Mouse (Mus musculus): ENCODE results near the gene B130006D01Rik. TPM values are rescaled to one million over a fixed set of nuclear protein-coding genes. Genes with fewer than 3 reads are reported as not detected.
A peak's percentile ranks its signal among the peaks of the same experiment; 100 is the strongest.

Gene B130006D01Rik
- under 1 TPM; 0.29 to 0.36 TPM for total RNA-seq (2021)
- long read RNA-seq, experiment 1 = 0 reads
- long read RNA-seq, experiment 2 = 0 reads

GRCm38 (mm10) chr11:95723287-95723686 is at the start of gene B130006D01Rik:
B130006D01Rik (plus strand) TSS chr11:95723587.
- DNase-seq = no peak

DNA sequence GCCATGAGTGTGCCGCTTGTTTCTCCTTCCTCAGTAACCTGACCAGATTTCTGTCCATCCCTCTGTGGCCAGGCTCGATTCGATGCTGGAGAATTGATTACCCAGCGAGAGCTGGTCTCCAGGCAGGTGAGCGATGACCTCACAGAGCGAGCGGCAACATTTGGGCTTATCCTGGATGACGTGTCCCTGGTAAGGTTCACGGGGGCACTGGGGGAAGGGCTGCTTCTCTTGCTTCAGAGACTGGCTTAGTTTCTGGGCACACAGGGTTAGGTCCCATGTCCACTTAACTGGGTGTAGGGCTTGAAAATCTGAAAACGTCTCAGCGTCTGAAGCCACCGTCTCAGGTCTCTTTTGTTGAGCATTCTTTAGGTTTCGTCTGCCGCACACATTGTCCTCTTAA is 47.9 kb upstream of the B130006D01Rik start:
- DNase-seq = no peak

DNA sequence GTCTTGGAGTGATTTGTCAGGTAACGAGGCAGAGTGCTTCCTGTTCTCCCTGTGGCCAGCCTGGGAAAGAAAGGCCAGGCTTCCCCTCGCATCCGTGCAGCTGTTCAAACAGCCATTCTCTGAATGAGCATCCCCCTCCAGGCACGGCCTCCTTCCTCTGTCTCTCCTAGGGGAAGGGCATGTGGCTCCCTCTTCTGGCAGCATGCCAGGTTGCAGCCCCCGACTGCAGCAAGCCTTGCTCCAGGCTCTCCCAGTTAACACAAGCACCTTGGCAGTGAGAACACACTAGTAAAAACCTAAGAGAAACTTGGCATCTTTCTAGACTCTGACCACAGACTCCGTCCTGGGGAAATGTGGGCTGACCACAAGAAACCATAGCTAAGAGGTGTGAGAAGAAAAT is 47.1 kb upstream of the B130006D01Rik start:
- DNase-seq = peak; percentile 22

- DNase-seq = no peak
Measured at GRCm38 (mm10) chr11:95677925-95678701, 45.3 kb upstream of the B130006D01Rik start.

DNA sequence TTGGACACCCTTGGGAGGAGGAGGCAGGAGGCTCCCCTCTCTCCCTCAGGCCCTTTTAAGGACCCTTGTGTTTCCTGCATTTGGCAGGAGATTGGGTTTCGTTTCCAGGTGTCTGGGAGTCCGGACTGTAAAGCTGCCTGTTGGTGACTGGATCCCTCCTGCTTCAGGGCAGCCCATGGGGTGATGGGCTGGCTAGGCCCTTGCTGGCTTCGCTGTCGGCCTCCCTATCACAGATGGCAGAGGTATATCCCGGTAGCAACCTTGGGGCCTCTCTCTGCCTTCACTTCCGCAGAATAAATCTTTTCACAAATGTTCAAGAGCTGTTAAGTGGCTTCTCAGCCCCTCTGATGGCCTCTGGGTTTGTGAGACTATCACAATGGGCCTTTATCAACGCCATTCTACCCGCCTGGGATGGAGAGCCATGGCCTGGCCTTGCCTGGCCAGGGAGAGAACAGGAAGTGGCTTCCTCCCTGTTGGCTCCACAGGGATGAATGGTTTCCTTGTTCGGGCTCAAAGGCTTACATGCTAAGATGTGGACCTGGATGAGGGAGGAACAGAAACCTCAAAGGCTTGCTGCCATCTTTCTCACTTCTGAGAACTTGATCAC is 41.3 kb upstream of the B130006D01Rik start:
- no peak for DNase-seq

DNA sequence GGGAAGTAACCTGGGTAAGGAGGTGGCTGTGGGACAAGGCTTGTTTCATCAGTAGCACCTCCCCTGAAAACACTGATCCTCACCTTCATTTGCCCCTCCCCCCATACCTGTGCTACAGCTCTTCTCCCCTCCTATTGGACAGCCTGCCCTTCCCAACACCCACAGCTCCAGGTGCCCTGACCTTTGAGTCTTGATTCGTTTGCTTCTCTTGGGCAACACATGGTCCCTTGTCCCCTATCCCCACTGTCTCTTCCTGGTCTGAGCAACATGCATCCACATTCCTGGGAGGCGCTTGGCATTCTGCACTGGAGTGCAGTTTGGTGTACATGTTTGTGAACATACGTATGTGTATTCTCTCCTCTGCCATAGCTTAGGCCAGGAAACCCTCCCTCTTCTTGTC is 40.4 kb upstream of the B130006D01Rik start:
- DNase-seq = no peak

DNA sequence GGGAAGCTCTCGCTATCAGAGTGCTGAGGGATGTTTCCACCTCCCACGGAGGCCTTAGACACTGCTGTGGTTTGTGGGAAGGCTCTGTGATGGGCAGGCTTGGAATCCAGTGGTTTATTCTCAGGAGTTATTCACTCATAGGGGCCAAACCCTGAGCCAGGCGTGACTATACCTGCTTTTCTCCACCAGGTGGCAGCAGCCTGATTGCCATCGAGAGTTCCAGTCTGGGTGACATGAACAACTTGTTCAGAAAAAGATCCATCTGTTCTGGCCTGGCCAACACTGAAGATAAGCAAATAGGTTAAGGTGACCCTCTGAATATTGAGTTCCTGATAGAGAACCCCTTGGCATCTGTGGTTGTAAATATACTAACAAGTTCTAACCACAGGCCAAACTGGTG is 37.4 kb upstream of the B130006D01Rik start:
- peak; percentile 60 for DNase-seq

DNA sequence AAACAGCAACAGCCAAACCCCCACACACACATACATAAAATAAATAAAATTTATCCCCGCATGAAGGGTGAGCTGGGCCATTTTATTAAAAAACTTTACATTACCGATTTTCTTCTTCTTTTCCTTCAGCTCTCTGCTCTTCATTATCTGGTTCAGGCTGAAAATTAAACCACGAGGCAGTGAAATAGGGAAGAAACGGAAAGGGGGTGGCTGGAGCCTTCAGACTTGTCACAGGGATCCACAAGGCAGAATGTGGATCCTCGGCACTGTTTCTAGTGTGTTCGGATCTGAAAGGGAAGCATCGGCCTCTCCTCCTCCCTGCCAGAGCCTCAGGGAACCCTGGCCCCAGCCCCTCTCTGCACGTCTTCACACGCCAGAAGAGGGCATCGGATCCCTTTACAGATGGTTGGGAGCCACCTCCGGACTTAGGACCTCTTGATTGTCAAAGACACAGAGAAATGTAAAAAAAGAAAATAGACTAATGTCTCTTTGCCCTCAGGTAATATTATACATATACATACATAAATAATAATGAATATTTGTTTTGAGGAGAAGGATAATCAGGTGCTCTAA is 36.2 kb upstream of the B130006D01Rik start:
- no peak for DNase-seq

- DNase-seq = peak; percentile 38
Measured at GRCm38 (mm10) chr11:95688515-95688914, 34.9 kb upstream of the B130006D01Rik start.

DNA sequence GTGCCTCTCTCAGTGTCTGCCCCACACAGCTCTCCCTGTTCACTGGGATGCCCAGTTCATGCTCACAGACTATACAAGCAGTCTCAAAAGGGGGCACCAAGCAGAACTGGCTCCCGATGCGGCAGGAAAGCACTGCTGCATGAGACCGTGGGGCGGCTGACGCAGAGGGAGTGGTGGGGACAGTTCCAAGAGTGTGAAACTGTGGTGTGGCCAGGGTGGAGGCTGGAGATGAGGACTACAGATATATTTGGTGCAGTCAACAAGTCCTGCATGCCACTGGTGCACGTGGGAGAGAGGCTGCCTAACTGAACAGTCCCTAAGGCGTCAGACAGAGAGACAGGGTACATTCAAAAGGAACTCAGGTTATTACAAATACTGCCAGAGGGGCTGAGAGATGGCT is 34.4 kb upstream of the B130006D01Rik start:
- DNase-seq = no peak

- no peak for DNase-seq
Measured at GRCm38 (mm10) chr11:95689544-95689943, 33.8 kb upstream of the B130006D01Rik start.

- no peak for DNase-seq
Measured at GRCm38 (mm10) chr11:95698541-95698940, 24.8 kb upstream of the B130006D01Rik start.

- no peak for DNase-seq
Measured at GRCm38 (mm10) chr11:95700778-95701739, 22.3 kb upstream of the B130006D01Rik start.

DNA sequence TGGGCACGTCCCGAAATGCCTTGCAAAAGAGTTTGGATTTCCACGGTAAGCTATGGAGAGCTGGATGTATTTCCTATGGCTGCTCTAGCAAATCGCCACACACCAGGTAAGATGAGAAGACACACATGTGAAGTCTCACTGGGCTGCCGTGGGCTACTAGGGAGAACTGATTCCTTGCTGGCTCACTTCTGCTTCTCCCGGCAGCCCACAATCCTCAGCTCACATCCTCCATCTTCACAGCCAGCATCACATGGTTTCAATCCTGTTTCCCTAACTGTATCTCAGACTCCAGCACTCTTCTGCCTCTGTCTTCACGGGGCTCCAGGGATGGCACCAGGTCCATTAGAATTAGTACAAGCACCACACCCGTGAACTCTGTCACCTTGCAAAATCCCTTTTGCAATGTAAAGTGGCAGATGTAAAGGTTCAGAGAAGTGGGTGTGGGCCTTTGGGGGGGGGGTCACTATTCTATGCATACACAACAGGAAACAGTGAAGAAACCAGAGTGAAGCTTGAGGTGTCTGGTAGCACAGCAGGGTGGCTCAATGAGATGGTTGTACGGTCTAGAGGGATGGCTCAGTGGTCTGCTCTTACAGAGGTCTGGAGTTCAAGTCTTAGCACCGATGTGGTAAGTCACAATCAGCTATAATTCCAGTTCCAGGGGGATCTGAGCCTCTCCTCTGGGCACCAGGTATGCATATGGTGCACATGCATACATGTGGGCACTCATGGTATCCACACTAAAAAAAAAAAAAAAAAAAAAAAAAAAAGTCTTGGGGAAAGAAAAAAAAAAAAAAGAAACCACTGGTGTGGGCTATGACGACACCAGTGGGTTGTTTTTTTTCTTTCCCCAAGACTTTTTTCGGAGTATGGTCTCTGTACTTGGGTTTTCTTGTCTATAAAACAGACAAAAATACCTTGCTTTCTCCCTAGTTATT is 19.1 kb upstream of the B130006D01Rik start:
- no peak for DNase-seq

DNA sequence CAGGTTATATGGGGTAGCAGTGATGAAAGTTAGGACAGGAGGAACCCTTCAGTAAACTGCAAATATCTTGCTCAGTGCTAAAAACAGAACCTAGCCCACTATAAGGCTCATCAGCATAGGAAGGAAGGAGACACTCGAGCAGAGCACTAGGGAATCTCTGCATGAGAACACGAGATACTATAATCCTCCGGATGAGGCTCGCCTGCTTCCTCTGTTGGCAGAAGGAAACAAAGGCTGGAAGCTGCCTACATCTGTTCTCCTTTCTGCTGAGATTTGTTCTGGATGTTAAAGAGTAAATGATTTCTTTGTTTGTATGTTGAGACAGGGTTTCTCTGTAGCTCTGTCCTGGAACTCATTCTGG is 18.4 kb upstream of the B130006D01Rik start:
- DNase-seq = no peak

GRCm38 (mm10) chr11:95709534-95710040 is 13.8 kb upstream of the B130006D01Rik start:
- DNase-seq = no peak

- DNase-seq = no peak
Measured at GRCm38 (mm10) chr11:95710478-95710877, 12.9 kb upstream of the B130006D01Rik start.

- DNase-seq = no peak
Measured at GRCm38 (mm10) chr11:95712085-95712562, 11.3 kb upstream of the B130006D01Rik start.

- DNase-seq = peak; percentile 86
Measured at GRCm38 (mm10) chr11:95712563-95713224, 10.7 kb upstream of the B130006D01Rik start, which contains the start of gene Zfp652. Zfp652 (plus strand) TSS chr11:95712673.

DNA sequence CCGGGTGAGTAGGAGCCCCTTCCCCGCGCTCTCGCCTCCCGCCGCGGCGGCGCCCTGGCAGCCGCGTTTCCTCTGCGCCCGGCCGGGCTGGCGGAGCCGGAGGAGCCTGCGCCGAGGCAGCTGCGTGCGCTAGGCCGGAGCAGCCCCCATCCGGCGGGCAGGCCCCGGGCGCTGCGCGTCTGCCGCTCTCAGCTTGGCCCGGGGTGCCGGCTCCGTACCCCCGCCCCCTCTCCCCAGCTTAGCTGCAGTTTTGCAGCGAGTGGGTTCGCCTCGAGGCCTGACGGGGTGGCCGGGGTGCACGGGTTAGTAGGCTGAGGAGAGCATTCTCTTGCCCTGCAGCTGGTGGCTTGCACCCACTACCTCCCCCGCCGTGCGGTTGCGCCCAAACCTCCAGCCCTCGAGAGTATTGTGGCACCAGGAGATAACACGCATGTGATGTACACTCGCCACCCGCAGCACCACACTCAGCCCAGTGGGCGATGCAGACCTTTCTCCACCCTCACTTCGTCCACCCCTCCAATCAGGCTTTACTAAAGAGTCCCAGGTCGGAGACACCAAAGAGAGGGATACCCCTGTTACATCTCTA is 10.1 kb upstream of the B130006D01Rik start:
- DNase-seq = peak; percentile 48
